19 mouse cellular contexts compared by ENCODE assay signal in the genomic region with DNA sequence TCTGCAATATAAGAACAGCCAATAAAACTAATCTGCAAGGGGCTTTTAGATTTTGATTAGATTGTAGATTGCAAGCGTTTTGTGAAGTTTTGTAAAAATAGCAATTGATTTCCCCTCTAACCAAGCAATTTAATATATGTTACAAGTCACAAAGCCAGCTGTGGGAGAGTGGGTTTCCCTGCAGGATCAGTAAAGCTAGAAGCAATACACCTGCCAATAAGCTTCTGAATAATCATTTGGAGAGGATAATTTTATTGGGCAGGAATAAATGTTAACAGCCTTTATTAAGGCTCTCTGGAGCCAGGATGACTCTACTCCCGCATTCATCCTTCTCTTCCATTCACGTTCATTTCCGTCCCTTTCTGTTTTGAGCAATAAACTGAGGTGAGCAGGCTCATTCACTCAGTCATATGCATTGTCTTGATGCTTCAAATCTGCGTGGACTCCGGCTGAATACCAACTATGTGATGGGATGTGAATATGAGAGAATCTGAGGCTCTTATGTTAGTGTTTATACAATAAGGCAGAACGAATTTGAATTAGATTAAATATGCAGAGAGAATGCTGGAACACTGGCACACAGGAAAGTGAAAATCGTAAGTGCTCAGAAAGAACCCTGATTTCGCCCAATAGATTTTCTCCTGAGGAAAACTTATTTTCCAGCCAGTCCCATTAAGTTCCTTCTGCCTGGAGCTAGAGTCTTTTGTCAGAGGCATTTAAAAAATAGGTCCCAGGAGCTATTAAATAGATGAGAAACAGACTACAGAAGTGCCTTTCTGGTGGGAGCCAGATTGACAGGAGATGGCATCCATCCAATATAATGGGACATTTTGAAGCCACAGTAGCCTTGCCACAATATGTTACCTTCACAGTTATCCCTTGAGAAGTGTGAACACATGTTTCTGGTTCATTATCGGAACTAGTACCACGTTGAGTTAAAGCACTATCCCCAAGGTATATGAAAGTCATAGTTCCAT.
DNase-seq lines count a peak whose midpoint lies in the region; ATAC-seq and TF ChIP-seq lines count a peak whose summit lies in the region.
"Had no signal": no experiment of that assay in that cellular context is flagged by ENCODE, and none has a peak within 500 bp of the region (broad histone marks: within the 10 kb centered on the region; RNA-seq: fewer than 3 reads in every experiment).

No protein-coding gene starts in this region.

- H3K9me3 ChIP-seq in midbrain, embryonic 14.5 days (ENCODE audit: control insufficient read depth, low read length), result no peaks in the 10 kb centered on the region
- H3K9me3 ChIP-seq in midbrain, embryonic 10.5 days (replicated peaks), result no peaks in the 10 kb centered on the region
- no peaks in the 10 kb centered on the region for H3K9me3 ChIP-seq in hindbrain, embryonic 15.5 days
- H3K9me3 ChIP-seq in neural tube, embryonic 15.5 days (replicated peaks), result no peaks in the 10 kb centered on the region
- no peaks in the 10 kb centered on the region for H3K9me3 ChIP-seq in stomach, postnatal 0 days (ENCODE audit: control insufficient read depth, low read length)
- H3K9me3 ChIP-seq: G1E; liver, embryonic 12.5 days had no signal

- TF ChIP-seq CTCF in stomach, postnatal 0 days (IDR thresholded peaks at IDR 0.05; ENCODE audit: low read depth), result no peak

- 57% methylated on average over 11 of the region's 11 CpGs for WGBS in midbrain, embryonic 14.5 days
- WGBS in midbrain, embryonic 10.5 days, result 86% methylated on average over 11 of the region's 11 CpGs
- 46% methylated on average over 11 of the region's 11 CpGs for WGBS in hindbrain, embryonic 15.5 days
- 37% methylated on average over 11 of the region's 11 CpGs for WGBS in neural tube, embryonic 15.5 days
- 77% methylated on average over 11 of the region's 11 CpGs for WGBS in stomach, postnatal 0 days

- 0 out of 2 replicates have a peak, but pooled peaks cover 6% of the 10 kb centered on the region for H3K4me1 ChIP-seq in midbrain, embryonic 14.5 days (ENCODE audit: control insufficient read depth, insufficient read depth, low read length)
- H3K4me1 ChIP-seq in midbrain, embryonic 10.5 days, result no peaks in the 10 kb centered on the region
- 0 out of 2 replicates have a peak, but pooled peaks cover 4% of the 10 kb centered on the region for H3K4me1 ChIP-seq in hindbrain, embryonic 15.5 days (replicated peaks)
- H3K4me1 ChIP-seq in neural tube, embryonic 15.5 days, result peaks cover 7% of the 10 kb centered on the region
- no peaks in the 10 kb centered on the region for H3K4me1 ChIP-seq in stomach, postnatal 0 days (replicated peaks; ENCODE audit: control insufficient read depth, insufficient read depth)
- H3K4me1 ChIP-seq: liver, embryonic 12.5 days had no signal

- no peaks in the 10 kb centered on the region for H3K27me3 ChIP-seq in midbrain, embryonic 14.5 days (ENCODE audit: control insufficient read depth, insufficient read depth, low read length)
- no peaks in the 10 kb centered on the region for H3K27me3 ChIP-seq in midbrain, embryonic 10.5 days (ENCODE audit: low read depth, poor library complexity, severe bottlenecking)
- H3K27me3 ChIP-seq in hindbrain, embryonic 15.5 days, result no peaks in the 10 kb centered on the region
- H3K27me3 ChIP-seq in neural tube, embryonic 15.5 days (replicated peaks), result no peaks in the 10 kb centered on the region
- H3K27me3 ChIP-seq in stomach, postnatal 0 days (ENCODE audit: control insufficient read depth, insufficient read depth, low read length), result no peaks in the 10 kb centered on the region
- H3K27me3 ChIP-seq: liver, embryonic 12.5 days had no signal

- H3K9ac ChIP-seq in midbrain, embryonic 14.5 days (replicated peaks; ENCODE audit: low read length), result no peak overlapping the region
- no peak overlapping the region for H3K9ac ChIP-seq in hindbrain, embryonic 15.5 days
- H3K9ac ChIP-seq in neural tube, embryonic 15.5 days (replicated peaks), result no peak overlapping the region
- H3K9ac ChIP-seq in stomach, postnatal 0 days (ENCODE audit: low read length), result no peak overlapping the region
- H3K9ac ChIP-seq: liver, embryonic 12.5 days; lung, embryonic 14.5 days had no signal

- H3K36me3 ChIP-seq in midbrain, embryonic 14.5 days (ENCODE audit: control insufficient read depth, insufficient read depth, low read length), result no peaks in the 10 kb centered on the region
- no peaks in the 10 kb centered on the region for H3K36me3 ChIP-seq in midbrain, embryonic 10.5 days
- no peaks in the 10 kb centered on the region for H3K36me3 ChIP-seq in hindbrain, embryonic 15.5 days
- no peaks in the 10 kb centered on the region for H3K36me3 ChIP-seq in neural tube, embryonic 15.5 days
- H3K36me3 ChIP-seq in stomach, postnatal 0 days (ENCODE audit: control insufficient read depth, insufficient read depth, low read length), result no peaks in the 10 kb centered on the region
- H3K36me3 ChIP-seq: G1E; liver, embryonic 12.5 days had no signal

- H3K4me3 ChIP-seq in midbrain, embryonic 14.5 days (replicated peaks; ENCODE audit: low read depth, low read length), result no peak overlapping the region
- H3K4me3 ChIP-seq in midbrain, embryonic 10.5 days, result no peak overlapping the region
- H3K4me3 ChIP-seq in hindbrain, embryonic 15.5 days, result no peak overlapping the region
- no peak overlapping the region; the same call in 1 of the 2 replicates for H3K4me3 ChIP-seq in neural tube, embryonic 15.5 days (replicated peaks)
- H3K4me3 ChIP-seq in stomach, postnatal 0 days (ENCODE audit: low read depth, low read length), result no peak overlapping the region
- H3K4me3 ChIP-seq: layer of hippocampus, adult 2 months; liver, embryonic 12.5 days had no signal

- peak; percentile 12 to 28 for DNase-seq in cerebellum, postnatal 10 days
- no peak for DNase-seq in cerebellum, adult 18-20 months
- DNase-seq in midbrain, embryonic 14.5 days, result peak; percentile 37
- no peak for DNase-seq in midbrain, embryonic 10.5 days (ENCODE audit: low spot score)
- no peak for DNase-seq in stomach, postnatal 0 days (ENCODE audit: low spot score)
- no peak for DNase-seq in lung, postnatal 25 days (ENCODE audit: low spot score)
- DNase-seq: cerebellum, postnatal 25 days; heart, adult 11 months; kidney, adult 18-20 months; kidney, postnatal 10 days; lung, embryonic 14.5 days; right cerebral cortex, postnatal 14 days; thymus, postnatal 14 days had no signal

- H3K4me2 ChIP-seq in midbrain, embryonic 14.5 days (ENCODE audit: low read length), result no peak overlapping the region; the same call in 1 of the 2 replicates
- H3K4me2 ChIP-seq in hindbrain, embryonic 15.5 days, result peak overlapping the region; percentile 4; the same call in 1 of the 2 replicates
- H3K4me2 ChIP-seq in neural tube, embryonic 15.5 days, result peak overlapping the region; percentile 36
- H3K4me2 ChIP-seq in stomach, postnatal 0 days (replicated peaks; ENCODE audit: low read depth), result no peak overlapping the region
- H3K4me2 ChIP-seq: liver, embryonic 12.5 days; lung, embryonic 14.5 days had no signal

- peak overlapping the region; percentile 41; the same call in 1 of the 2 replicates for H3K27ac ChIP-seq in midbrain, embryonic 14.5 days (replicated peaks; ENCODE audit: low read depth, low read length)
- no peak overlapping the region for H3K27ac ChIP-seq in midbrain, embryonic 10.5 days (replicated peaks)
- peak overlapping the region; percentile 1; the same call in 1 of the 2 replicates for H3K27ac ChIP-seq in hindbrain, embryonic 15.5 days (replicated peaks)
- peak overlapping the region; percentile 34; the same call in 1 of the 2 replicates for H3K27ac ChIP-seq in neural tube, embryonic 15.5 days (replicated peaks)
- H3K27ac ChIP-seq in stomach, postnatal 0 days (replicated peaks), result no peak overlapping the region
- H3K27ac ChIP-seq: layer of hippocampus, adult 2 months; liver, embryonic 12.5 days had no signal

- 0 out of 2 replicates have a peak, but pooled peaks have one; percentile 27 for ATAC-seq in midbrain, embryonic 14.5 days (ENCODE audit: low FRiP score, low TSS enrichment)
- 0 out of 2 replicates have a peak, but pooled peaks have one; percentile 27 for ATAC-seq in hindbrain, embryonic 15.5 days (ENCODE audit: low FRiP score, low read depth)
- ATAC-seq in neural tube, embryonic 15.5 days (ENCODE audit: low FRiP score), result peak; percentile 55
- no peak for ATAC-seq in stomach, postnatal 0 days (ENCODE audit: low FRiP score, low TSS enrichment)
- ATAC-seq: CD4-positive, CD25-positive, alpha-beta regulatory T cell, adult 4 months; liver, embryonic 12.5 days had no signal

- no peak for TF ChIP-seq EP300 in stomach, postnatal 0 days (optimal IDR thresholded peaks at IDR 0.05)

Comparison
In these comparisons a context has a peak if more than half of its experiments do, and no peak if none do; other contexts are left out.
1. DNase-seq: peak in cerebellum, postnatal 10 days (2 of 2) and midbrain, embryonic 14.5 days (single experiment); none in cerebellum, adult 18-20 months (0 of 2), midbrain, embryonic 10.5 days (single experiment), stomach, postnatal 0 days (single experiment) and lung, postnatal 25 days (single experiment).
2. H3K27ac ChIP-seq: peak in midbrain, embryonic 14.5 days (single experiment), hindbrain, embryonic 15.5 days (single experiment) and neural tube, embryonic 15.5 days (single experiment); none in midbrain, embryonic 10.5 days (single experiment) and stomach, postnatal 0 days (single experiment).
3. H3K4me2 ChIP-seq: peak in hindbrain, embryonic 15.5 days (single experiment) and neural tube, embryonic 15.5 days (single experiment); none in midbrain, embryonic 14.5 days (single experiment) and stomach, postnatal 0 days (single experiment).